Mouse (Mus musculus) c-Kit-positive CD71-positive TER-119-positive erythroid progenitor cells, embryonic 14.5 days (primary cell): ENCODE data around the gene Slc2a12.

Experiments used
- DNase-seq: peaks from one replicate; pipeline ENCODE4 v3.0.0-alpha.2; 2013; ENCODE audit warnings: low spot score

Gene Slc2a12

DNA sequence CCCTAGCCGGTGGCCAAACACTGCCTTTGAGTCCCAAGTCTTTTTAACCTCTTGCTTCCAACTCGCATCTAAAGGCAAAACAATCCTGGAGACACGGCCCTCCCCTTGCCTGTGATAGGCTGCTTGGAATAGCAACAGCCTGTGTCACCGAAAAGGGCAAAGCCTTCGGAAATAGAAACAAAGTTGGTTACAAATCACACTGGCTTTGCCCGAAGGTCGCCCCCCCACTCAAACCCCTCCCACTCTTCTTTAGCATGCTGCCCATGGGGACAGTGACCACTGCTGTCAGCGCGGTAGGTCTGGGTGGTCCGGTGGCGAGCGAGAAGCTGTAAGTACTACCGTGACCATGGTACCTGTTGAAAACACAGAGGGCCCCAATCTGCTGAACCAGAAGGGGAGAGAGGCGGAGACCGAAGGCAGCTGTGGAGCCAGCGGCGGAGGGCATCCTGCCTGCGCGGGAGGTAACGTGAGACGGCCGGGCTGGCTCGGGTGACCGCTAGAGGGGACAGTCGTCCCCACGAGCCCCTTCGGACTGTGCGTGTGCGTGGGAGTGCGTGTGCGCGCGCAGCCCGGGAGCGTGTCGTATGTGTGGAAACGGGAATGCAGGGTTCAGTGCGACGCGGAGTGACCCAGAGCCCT, at the start of gene Slc2a12:
Slc2a12 (plus strand) TSS at position 159 of the 639 bp plus-strand sequence.
- peak; percentile 10 for DNase-seq

DNA sequence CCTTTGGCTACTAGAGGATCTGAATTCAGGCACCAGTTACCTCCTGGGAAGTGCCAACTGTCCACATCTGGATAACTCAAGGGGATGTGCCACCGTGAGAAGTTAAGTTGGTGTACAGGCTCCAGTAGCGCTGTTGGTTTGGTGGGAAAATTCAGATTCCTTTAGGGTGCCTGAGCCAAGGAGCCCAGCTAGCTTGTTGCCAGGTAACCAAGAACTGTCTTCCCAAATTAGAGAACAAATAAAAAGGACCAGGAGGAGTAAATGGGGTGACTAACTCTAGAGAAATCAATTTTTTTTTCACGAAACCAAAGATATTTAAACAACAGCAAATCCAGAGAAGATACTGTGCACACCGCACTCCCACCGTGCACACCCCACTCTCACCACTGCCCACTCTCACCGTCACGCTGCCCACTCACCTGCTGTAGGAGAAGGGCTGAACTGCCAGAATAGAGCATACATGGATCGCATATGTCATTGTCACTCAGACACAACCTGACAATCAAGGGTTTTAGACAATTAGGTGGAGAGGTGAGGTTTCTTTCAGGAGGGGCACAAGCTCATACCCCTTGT, 45.8 kb upstream of the Slc2a12 start:
- no peak for DNase-seq

DNA sequence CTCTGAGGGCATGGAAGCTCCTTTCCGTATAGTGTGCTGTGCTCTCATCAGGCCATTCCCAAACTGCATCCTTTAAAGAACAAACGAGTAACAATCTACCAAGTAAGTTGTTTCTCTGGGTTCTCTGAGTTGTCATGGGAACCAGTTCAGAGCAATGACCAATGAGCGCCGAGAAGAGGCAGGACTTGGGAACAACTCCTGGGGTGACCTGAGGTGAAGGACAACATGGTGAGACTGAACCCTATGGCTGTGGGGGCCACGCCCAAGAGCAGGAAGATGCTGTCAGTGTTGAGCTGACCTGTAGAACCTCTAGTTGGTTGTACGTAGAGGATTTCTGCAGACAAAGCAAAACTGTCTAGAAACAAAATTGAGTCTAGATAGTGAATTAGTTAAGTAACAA, 43.8 kb upstream of the Slc2a12 start:
- DNase-seq = no peak

DNA sequence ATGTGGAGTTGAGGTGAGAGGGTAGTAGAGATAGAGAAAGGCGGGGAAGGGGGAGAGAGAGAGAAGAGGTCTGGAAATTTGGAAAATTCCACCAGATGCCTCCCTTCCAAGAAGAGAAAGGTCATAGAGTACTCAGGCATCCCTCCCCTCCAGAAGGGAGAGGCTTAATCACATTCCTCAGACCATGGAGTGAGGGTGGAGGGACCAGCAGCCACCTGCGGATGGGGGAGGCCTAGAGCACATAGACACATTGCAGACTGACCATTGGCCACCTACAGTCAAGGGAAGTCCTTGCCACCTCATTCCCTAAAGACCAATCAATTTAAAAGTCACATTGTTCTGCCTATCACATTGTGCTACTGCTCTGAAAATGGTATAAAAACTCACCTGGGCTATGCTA, 40.0 kb upstream of the Slc2a12 start:
- DNase-seq = no peak

DNA sequence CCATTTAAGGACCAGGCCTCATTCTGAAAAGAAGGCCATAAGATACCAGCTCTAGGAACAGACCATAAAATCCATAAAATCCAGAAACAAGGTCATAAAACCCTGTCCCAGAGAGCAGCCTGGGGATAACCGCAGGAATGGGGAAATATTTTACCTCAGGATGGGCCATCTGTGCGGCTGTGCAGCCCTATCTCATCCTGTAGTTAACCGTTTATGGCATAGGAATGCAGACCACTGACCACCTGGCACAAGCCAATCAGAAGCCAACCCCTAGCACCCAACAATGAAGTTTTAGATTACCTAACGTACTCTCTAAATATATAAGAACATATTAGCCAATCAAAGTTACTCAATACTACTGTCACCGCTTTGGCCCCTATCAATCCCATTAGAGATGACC, 36.5 kb upstream of the Slc2a12 start:
- DNase-seq = no peak

DNA sequence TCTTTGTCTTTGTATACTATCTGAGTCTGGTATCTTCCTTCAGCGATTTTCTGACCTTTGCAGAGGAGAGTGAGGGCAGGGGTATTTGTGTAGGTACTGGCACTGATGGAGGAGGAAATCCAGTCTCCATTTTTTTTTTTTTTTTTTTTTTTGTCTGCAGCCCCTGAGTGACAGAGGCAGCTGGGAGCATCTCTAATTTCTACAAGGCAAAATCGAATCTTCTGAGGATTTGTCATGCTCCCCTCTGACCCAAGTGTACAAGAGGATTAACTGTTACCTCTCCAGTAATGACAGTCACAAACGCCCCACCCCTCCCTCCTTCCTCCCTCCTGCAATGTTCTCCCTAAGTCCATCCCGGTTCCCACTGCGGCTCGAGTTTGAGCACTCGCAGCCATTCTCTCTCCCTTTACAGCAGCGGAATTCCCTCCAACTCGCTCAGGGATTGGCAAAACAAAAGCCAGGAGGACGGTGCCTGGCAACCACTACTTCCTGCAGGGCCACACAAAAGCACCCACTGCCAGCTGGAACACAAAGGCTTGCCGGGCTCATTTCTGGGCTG, 35.9 kb upstream of the Slc2a12 start:
- DNase-seq = no peak

DNA sequence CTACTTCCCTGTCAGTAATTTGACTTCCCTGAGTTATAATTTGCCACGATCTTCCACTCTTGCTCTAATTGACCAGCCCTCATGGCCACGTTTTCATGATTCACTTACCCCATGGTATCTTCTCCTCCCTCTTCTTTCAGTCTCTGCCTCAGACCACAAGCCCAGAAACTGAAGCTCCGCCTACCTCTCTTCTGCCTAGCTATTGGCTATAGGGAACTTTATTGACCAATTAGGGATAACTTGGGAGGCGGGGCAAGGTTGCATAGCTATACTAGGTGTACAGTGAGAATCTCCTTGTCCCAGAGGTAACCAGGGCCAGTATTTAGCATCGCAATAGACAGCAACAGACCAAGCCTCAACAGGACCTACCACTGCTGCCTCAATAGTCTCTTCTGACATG, 31.5 kb upstream of the Slc2a12 start:
- DNase-seq = no peak

DNA sequence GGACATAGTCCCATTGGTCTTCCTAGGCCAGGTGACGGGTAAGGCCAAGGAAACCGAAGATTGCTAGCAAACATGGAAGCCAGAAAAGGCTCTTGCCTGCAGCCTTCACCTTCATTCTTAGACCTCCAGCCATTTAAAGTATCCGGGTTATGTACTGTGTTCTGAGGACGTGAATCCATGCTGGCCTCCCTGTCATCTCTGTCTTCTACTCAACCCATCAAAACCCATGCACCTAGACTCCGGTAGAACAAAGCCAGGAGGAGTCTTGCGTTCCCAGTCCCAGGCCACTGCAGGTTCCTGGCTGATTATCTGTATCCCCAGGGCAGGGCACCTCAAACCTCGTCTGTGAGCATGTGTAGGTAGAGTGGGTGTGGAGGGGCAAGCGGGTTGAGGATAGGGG, 30.3 kb upstream of the Slc2a12 start:
- DNase-seq = no peak

DNA sequence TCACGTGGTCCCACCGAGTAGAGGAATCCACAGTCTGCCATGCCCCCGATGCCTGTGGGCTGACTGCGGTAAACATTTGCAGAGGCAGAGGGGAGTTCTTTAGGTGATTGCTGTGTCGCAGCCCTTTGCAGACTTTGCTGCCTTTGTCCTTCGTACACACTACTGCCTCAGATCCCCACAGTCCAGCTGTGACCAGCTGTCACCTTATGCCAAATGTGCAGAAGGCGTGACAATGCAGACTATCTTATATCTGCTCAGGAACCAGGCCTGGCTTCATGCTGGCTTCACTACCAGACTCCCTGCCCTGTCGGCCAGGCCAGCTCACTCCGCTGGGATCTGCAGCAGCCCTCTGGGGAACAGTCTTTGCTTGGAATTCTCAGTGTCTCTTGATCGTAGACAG, 29.5 kb upstream of the Slc2a12 start:
- DNase-seq = no peak

DNA sequence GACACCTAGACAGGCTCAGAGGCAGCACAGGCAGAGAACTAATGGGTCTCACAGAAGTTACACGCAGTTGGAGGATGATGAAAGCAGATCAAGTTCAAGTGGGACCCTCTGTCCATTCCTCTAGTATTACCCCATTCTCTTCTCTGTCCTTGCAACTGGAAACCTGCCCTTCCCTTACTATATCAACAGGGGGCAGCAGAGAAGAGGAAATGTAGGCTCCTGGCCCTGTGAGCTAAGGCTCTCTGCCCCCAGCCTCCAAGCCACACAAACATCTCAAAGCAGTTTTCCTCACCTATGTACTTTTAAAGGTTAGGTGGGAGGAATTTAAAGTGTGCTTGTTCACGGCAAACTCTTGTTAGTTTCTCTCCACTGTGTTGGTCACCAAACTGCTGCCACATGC, 26.0 kb upstream of the Slc2a12 start:
- peak; percentile 6 for DNase-seq

DNA sequence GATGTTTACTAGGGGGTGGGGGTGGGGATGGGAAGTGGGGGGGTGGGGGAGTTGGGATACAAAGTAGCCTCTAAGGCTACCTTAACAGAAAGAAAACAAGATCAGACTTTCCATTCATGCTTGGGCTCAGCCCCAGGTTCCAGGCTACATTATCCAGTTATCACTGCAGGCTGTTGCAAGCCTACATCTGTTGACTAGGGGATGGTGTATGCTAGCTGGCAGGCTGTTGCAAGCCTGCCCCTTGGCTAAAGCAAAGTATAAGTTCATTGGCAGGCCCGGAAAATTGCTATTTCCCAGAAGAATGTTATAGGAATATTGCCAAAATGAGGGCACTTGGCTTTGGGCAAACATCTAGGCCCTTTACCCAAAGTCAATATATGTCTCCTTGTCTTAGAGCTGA, 16.0 kb upstream of the Slc2a12 start:
- no peak for DNase-seq

DNA sequence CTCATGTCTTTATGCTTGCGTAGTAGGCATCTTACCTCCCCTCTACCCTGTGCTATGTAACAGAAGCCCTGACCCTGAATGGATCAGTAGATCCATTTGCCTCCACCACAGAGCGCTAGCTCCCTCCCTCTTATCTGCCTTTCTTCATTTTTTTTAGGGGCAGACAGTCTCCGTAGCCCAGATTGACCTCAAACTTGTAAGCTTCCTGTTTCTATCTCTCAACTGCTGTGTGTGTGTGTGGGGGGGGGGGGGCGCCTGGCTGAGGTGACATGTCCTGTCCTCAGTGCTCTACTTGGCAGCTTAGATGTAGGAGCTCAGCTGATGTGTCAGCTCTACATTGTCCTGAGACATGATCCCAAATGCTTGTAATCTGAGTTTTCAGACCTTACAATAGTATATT, 13.7 kb upstream of the Slc2a12 start:
- no peak for DNase-seq

DNA sequence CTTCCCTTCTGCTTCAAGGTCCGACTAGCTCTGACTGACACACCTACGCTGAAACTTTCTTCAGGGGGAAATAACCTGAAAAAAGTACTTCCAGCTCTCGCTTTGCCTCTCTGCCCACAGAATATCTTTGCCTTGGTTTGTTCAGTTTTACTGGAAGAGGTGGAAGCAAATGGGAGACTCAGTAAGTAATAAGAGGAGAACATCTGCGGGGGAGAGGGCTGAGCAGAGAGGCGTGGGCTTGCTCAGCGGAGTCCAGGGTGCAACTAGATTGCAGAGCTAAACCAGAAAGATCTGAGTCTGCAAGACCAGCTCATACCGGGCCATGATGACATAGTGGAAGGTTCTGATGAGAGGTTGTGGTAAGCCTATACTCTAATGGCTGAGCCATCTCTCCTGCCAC, 13.3 kb upstream of the Slc2a12 start:
- no peak for DNase-seq

DNA sequence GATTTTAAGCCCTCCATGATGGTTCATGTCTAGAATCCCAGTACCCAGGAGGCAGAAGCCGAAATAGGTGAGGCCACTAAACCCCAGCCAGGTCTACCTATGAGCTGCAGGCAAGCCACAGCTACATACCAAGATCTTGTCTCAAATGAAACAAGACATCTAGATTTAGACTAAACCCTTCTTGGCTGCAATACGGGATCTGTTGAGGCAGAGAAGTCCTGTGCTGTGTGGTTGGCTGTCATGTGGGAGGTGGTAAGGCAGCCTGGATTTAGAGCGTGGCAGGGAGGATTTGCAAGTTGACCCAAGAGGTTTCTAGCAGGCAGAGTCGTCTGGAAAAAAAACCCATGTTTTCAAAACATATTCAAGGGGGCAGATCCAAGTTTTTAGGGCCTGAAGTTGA, 12.9 kb upstream of the Slc2a12 start:
- DNase-seq = no peak

DNA sequence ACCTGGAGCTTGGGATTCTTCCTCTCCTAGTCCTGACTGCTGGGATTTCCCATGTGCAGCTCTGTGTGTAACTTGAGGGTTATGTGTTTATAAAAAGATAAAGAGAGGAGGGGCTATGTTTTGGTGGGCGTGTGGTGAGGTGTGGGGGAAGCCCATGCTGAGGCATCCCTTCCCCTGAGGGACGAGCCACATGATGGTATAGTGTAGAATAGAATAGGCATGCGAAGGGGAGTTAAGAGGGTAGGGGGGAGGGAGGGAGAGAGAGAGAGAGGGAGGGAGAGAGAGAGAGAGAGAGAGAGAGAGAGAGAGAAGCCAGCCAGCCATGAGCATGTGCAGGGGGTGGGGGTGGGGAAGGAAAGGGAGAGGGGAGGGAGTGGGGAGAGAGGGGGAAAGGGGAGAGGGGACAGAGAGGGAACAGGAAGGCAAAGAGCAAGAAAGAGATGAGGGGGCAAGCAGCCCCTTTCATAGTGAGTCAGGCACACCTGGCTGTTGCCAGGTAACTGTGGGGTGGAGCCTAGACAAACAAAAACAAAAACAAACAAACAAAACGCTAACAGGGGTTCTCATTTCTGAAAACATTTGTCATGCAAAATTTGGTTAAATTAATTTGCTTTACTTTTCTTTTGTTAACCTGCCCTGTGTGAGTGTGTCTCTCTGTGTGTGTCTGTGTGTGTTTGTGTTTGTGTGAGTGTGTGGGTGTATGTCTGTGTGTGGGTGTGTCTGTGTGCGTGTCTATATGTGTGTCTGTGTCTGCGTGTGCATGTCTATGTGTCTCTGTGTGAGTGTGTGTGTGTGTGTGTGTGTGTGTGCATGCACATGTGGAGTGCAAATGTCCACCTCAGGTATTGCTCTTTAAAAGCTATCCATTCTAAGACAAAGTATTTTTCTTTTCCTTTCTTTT, 11.2 kb upstream of the Slc2a12 start:
- no peak for DNase-seq

DNA sequence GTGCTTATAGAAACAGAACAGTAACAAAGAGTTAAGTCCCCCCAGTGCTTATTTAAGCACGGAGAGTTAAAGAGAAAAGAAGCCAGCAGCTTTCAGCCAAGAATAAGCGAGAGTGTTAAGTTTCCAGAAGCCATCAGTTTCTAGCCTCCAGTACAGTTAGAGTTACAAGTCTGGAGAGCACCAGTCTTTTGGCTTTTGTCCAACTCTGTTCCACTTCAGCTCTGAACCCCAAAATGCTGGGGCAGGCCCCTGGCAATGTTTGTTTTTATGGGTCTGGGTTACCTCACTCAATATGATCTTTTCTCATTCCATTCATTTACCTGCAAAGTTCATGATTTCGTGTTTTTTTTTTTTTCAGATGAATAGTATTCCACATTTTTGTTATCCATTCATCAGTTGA, 7.6 kb upstream of the Slc2a12 start:
- DNase-seq = no peak

DNA sequence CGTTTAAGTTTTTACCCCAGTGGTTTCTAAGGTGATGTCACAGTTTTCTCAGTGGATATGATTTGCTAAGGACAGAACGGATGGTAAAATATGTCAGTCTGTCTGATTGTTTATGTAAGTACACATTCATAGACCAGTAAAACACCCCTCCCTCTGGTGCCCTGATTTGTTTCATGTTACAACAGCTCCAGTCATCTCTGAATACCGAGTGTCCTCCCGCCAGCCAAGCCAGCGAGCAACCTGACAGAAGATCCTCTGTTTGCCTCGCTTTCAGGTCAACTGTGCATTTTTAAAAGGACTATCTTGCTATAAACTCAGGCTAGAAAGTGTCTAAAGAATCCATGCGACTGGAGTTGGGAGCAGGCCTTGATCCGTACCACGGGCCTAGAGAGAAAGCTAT, 640 bp upstream of the Slc2a12 start:
- DNase-seq = no peak

DNA sequence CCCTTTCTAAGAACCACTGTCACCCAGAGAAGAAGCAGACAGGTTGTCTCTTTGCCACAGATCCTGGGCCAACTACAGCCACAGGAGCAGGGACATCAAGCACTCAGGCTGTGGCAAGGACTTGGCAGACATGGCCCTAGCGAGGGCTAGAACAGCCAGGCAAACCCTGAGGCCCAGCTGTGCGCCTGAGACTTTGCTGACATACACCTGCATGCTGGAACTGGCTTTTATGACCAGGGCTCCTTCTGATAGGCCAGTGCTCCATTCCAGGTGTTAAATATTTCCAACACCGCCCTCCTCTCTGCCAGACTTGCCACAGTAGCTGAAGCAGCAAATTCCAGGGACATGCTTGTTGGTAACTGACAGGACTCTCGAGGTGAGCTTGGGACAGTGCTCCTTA, 3.9 kb downstream of the Slc2a12 start:
- no peak for DNase-seq

DNA sequence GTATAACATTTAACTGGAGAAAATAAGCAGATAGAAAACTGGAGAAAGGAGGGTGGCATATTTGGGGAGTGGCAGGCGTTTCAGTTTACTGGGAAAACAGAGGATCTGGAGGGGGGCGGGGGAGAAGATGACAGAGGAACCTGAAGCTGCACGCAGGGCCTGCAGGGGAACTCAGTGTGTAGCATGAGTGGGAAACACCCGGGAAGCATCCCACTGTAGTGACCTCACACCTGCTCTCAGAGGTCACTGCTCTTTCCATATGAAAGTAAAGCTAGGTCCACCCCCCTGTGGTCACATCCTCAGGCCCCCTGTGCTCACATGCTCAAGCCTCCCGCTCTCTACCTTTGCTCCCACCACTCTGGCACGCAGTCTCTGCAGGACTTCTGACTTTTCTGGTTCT, 9.0 kb downstream of the Slc2a12 start:
- DNase-seq = no peak

DNA sequence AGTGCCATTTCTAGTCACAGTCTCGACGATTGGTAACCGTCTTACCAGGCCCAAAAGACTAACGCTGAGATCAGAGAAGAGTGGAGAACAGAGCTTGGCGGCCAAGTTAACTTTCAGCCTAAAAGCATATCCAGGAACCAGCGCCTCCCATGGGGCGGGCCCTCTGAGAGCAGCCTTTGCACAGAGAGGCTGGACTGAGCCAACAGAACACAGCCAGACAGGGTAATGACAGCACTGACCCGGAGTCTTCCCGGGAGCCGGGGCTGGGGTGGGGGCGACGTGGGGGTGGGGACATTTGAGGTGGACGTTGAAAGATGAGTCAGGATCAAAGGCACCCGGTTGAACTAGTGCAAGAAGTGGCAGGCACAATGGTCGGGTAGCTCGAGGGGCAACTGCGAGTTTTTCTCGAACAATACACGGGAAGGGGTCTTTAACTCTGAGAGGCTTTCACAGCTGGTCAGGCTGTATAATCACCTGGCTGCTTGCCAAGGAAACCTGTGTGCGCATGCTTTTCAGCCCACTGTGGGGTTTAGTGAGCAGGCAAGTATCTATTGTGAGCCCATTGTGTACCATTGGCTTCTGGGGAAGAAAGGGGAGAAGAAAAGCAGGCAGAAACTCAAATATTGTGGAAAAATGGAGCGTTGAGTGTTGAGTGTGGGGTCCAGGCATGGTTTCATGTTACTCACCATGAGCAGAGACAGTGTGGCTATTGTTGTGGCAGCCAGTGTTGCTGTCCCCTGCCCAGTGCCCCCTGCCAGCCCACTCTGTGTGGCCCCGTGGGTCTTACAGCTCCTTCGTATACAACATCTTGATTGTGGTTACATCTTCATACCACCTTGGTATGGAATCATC, 13.9 kb downstream of the Slc2a12 start:
- DNase-seq = no peak

DNA sequence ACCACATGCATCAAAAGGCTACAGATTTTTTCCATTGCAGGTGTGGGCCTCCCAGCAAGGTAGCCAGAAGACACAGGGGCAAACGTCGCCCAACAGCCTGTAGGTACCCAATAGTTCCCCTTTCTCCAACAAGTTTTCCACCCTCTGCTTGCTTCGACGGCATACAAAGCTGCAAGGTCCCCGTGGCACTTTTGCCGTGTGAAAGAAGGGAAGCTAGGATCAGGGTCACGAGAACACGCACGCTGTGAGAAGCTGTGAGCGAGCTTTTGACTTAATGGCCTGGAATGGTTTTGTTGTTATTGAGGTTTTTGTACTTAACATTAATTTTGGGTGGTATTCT, 14.5 kb downstream of the Slc2a12 start:
- no peak for DNase-seq

DNA sequence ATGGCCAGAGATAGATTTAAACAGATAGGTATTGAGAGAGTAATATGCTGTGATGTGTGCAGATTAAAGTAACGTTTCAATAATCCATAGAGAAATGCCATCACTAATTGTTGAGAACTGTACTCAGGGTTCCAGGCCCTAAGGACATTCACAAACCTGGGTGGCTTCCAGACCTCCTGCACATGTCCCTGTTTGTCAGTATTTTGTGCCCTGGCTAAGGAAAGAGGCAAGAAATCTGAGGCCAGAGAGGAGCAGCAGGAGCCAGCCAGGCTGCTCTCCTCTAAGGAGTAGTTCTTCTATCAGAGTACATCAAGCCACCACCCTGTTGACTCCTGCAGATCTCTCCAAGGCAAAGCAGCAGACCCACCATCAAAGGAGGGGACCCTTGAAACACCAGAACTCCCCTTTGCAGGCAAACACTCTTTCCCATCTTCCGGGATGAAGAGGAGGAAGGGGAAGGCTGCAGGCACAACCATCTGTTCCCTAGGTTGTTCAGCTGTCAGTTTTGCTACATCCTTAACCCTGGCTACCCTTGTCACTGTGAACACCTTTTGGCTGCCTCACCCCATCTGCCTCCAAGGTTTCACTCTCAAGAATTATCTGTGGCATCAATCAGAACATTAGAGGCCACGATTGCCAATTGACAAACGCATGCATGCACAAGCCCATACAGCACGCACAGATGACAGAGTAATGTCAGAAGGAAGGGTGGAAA, 15.6 kb downstream of the Slc2a12 start:
- no peak for DNase-seq
